Mouse (Mus musculus) liver, embryonic 14.5 days (tissue): ENCODE measurements around the gene Pkd2.

Experiments
- CTCF ChIP-seq: IDR thresholded peaks from 2 replicates; pipeline ENCODE4 v1.5.1; 2016; ENCODE audit warnings: antibody characterized with exemption, low read depth, control low read depth
- EP300 ChIP-seq: IDR thresholded peaks from 2 replicates; pipeline ENCODE4 v1.6.1; 2016; ENCODE audit warnings: antibody characterized with exemption, low read depth

DNA sequence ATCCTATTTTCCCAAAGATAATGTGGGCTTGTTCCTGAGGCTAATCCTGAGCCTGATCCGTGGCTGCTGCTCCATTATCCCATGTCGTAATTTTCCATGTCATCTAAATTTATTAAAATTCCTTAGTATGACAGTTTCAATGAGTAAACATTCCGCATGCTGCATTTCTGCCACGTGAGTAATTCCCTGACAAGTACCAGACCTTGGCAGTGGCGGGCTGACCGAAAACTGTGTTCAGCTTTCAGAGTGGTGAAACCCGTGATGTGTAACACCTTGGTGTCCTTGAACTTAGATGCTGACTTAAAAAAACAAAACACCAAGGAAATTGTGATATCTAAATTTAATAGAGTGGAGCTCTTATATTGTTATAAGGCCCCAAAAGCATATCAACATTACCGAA lies 6.0 kb downstream of the Pkd2 start:
- TF ChIP-seq CTCF (no peak), EP300 (no peak)
